Mouse (Mus musculus): Measurements from ENCODE around the gene Rabgap1l. TPM values are rescaled to one million over a fixed set of nuclear protein-coding genes. Genes with fewer than 3 reads are reported as not detected.

The Rabgap1l gene
- polyA plus RNA-seq, 1 experiment from 2014 or later, result 17.4 TPM

DNA sequence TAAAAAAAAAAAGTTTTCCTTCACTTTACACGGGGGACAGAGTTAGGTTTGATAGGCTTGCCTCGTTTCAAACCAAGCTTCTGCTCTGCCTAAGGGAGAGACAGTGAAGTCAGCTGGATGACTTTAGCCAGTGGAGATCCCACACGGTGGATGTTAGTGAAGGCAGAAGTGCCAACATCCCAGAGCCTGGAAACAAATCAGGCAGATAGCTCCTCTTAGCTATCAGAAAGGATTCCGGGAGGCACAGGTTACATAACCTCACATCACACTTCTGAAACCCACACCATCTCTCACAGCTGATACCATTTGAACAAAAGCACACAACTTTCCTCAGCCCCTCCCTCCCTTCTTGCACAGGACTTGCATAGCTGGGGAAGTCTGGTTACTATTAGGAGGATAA lies 542.2 kb downstream of the Rabgap1l start:
- no peak for DNase-seq (ENCODE audit: low spot score)
- Histone ChIP-seq H3K9me3 (ENCODE audit: control insufficient read depth, low read length) (no peaks in the 10 kb centered on the region), H3K27ac (ENCODE audit: low read depth, low read length) (no peak overlapping the region), H3K9ac (ENCODE audit: low read length) (no peak overlapping the region), H3K4me1 (replicated peaks; ENCODE audit: control insufficient read depth, insufficient read depth, low read length) (no peaks in the 10 kb centered on the region), H3K36me3 (ENCODE audit: control insufficient read depth, insufficient read depth, low read length) (no peaks in the 10 kb centered on the region), H3K4me2 (ENCODE audit: low read depth, low read length, severe bottlenecking) (no peak overlapping the region), H3K4me3 (ENCODE audit: low read depth, low read length) (no peak overlapping the region), H3K27me3 (ENCODE audit: control insufficient read depth, insufficient read depth, low read length) (no peaks in the 10 kb centered on the region)
- ATAC-seq (replicated peaks; ENCODE audit: low FRiP score), result no peak
- WGBS, result 76% methylated on average over 4 of the region's 4 CpGs

DNA sequence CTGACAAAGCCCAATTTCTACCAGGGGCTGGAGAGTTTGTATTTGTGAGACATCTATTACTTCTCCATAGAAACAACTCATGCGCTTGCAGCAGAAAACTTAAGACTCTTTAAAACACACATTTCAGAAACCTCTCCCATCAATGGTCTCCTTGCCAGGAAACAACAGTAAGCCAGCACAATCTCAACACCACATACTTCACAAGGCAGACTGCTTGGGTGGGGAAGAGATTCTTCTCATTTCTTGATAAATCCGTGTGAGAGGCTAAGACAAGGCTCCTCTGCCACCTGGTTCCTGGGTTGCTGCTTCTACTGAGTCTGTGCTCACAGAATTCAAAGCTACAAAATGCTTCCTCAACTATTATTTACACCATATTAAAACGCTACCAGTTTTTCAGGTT lies 543.2 kb downstream of the Rabgap1l start:
- WGBS, result 79% methylated on average over 3 of the region's 3 CpGs
- H3K4me1 ChIP-seq (replicated peaks; ENCODE audit: control insufficient read depth, insufficient read depth, low read length), result no peaks in the 10 kb centered on the region

DNA sequence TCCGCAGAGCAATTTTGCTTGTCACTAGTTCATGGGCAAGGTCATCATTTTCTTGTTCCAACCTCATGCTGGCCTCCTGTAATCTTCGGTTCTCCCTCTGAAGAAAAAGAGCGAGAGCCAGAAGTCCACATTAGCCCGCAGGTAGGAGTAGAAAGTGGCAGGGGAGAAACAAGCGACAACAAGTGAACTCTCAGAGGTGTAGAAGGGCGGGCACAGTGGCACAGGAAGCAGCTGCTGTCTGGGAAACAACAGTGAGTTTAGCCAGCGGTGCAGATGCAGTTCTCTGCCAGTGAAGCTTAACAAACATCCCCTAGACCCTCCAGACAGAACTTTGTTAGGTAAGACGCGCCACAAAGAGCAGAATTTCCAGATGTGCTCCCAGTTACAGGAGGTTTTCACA lies 545.5 kb downstream of the Rabgap1l start:
- DNase-seq (ENCODE audit: low spot score), result no peak
- Histone ChIP-seq H3K27ac (ENCODE audit: low read depth, low read length) (no peak overlapping the region), H3K36me3 (ENCODE audit: control insufficient read depth, insufficient read depth, low read length) (no peaks in the 10 kb centered on the region), H3K9me3 (ENCODE audit: control insufficient read depth, low read length) (no peaks in the 10 kb centered on the region), H3K4me3 (ENCODE audit: low read depth, low read length) (no peak overlapping the region), H3K9ac (ENCODE audit: low read length) (no peak overlapping the region), H3K4me1 (replicated peaks; ENCODE audit: control insufficient read depth, insufficient read depth, low read length) (no peaks in the 10 kb centered on the region), H3K4me2 (ENCODE audit: low read depth, low read length, severe bottlenecking) (no peak overlapping the region), H3K27me3 (ENCODE audit: control insufficient read depth, insufficient read depth, low read length) (no peaks in the 10 kb centered on the region)
- 86% methylated on average over 9 of the region's 9 CpGs for WGBS
- ATAC-seq (replicated peaks; ENCODE audit: low FRiP score), result no peak

More for the DNA sequence above, 543.2 kb downstream of the Rabgap1l start:
- H3K36me3 ChIP-seq (ENCODE audit: control insufficient read depth, insufficient read depth, low read length), result no peaks in the 10 kb centered on the region
- no peak overlapping the region for H3K9ac ChIP-seq (ENCODE audit: low read length)
- no peaks in the 10 kb centered on the region for H3K27me3 ChIP-seq (ENCODE audit: control insufficient read depth, insufficient read depth, low read length)
- no peaks in the 10 kb centered on the region for H3K9me3 ChIP-seq (ENCODE audit: control insufficient read depth, low read length)
- no peak overlapping the region for H3K4me2 ChIP-seq (ENCODE audit: low read depth, low read length, severe bottlenecking)
- no peak overlapping the region for H3K4me3 ChIP-seq (ENCODE audit: low read depth, low read length)
- no peak overlapping the region for H3K27ac ChIP-seq (ENCODE audit: low read depth, low read length)
- ATAC-seq (replicated peaks; ENCODE audit: low FRiP score) (no peak), DNase-seq (ENCODE audit: low spot score) (no peak)

DNA sequence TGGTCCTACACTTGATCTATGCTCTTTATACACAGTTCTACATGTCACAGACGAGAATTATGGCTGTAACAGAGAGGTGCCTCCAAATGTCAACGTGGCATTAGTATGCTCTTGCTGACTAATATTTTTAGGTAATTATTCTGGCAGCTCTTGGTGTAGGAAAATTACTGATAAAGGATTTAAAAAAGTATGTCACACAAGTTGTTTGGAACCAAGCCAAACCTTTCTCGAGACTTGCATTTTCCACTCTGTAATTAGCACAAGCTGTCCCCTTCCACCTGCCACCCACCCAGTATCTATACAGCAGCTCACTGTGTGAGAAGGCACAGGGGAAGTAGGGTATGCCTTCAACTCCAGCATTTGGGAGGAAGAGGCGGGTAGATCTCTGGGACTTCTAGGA lies 546.2 kb downstream of the Rabgap1l start:
- no peak for DNase-seq (ENCODE audit: low spot score)
- ATAC-seq (replicated peaks; ENCODE audit: low FRiP score), result no peak

DNA sequence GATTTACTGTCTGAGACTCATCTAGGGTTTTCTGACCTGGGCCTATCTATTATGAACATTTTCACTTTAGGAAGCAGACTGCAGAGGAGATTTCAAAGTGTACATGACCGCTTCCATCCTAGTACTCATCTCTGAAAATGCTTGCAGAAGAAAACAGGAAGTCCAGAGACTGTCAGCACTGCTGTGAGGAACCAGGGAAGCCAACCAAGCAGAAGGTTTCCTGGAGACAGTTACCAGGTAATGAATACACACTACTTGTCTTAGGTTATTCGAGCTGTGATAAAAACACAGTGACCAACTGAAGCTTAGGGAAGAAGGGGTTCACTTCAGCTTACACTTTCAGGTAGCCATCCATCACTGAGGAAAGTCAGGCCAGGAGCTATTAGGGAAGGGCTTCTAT lies 547.1 kb downstream of the Rabgap1l start:
- ATAC-seq (replicated peaks; ENCODE audit: low FRiP score), result no peak
- WGBS, result 87% methylated on average over 2 of the region's 2 CpGs

More for the DNA sequence above, 546.2 kb downstream of the Rabgap1l start:
- H3K27me3 ChIP-seq (ENCODE audit: control insufficient read depth, insufficient read depth, low read length), result no peaks in the 10 kb centered on the region
- WGBS, result 84% methylated on average over 4 of the region's 4 CpGs
- no peak overlapping the region for H3K4me2 ChIP-seq (ENCODE audit: low read depth, low read length, severe bottlenecking)
- no peak overlapping the region for H3K4me3 ChIP-seq (ENCODE audit: low read depth, low read length)
- no peaks in the 10 kb centered on the region for H3K9me3 ChIP-seq (ENCODE audit: control insufficient read depth, low read length)
- no peak overlapping the region for H3K9ac ChIP-seq (ENCODE audit: low read length)
- no peaks in the 10 kb centered on the region for H3K4me1 ChIP-seq (replicated peaks; ENCODE audit: control insufficient read depth, insufficient read depth, low read length)
- H3K36me3 ChIP-seq (ENCODE audit: control insufficient read depth, insufficient read depth, low read length), result no peaks in the 10 kb centered on the region
- no peak overlapping the region for H3K27ac ChIP-seq (ENCODE audit: low read depth, low read length)

DNA sequence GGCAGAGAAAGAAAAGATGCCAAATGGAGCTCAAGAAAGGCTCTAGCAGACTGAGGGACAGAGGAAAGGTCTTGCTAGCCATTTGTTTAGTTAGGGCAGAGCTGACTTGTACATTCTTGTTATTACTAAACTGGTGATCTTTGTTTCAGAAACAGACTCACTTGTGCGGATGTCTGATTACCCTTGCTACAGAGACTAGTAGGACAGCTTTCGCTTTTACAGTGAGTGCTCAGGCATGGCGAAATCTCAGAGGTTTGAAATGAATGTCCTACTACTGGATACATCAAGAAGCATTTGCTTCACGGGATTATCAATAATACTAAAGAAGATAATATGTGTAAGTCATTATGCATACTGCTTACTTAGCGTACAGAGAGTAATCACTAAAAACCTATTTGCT lies 548.3 kb downstream of the Rabgap1l start:
- no peak overlapping the region for H3K4me2 ChIP-seq (ENCODE audit: low read depth, low read length, severe bottlenecking)
- no peaks in the 10 kb centered on the region for H3K36me3 ChIP-seq (ENCODE audit: control insufficient read depth, insufficient read depth, low read length)
- no peak overlapping the region for H3K4me3 ChIP-seq (ENCODE audit: low read depth, low read length)
- WGBS, result 90% methylated on average over 5 of the region's 5 CpGs
- DNase-seq (ENCODE audit: low spot score) (no peak), ATAC-seq (replicated peaks; ENCODE audit: low FRiP score) (no peak)
- H3K27me3 ChIP-seq (ENCODE audit: control insufficient read depth, insufficient read depth, low read length), result no peaks in the 10 kb centered on the region
- H3K4me1 ChIP-seq (replicated peaks; ENCODE audit: control insufficient read depth, insufficient read depth, low read length), result no peaks in the 10 kb centered on the region
- H3K27ac ChIP-seq (ENCODE audit: low read depth, low read length), result no peak overlapping the region
- H3K9ac ChIP-seq (ENCODE audit: low read length), result no peak overlapping the region
- no peaks in the 10 kb centered on the region for H3K9me3 ChIP-seq (ENCODE audit: control insufficient read depth, low read length)

More for the DNA sequence above, 547.1 kb downstream of the Rabgap1l start:
- H3K9ac ChIP-seq (ENCODE audit: low read length), result no peak overlapping the region
- H3K36me3 ChIP-seq (ENCODE audit: control insufficient read depth, insufficient read depth, low read length), result no peaks in the 10 kb centered on the region
- H3K4me2 ChIP-seq (ENCODE audit: low read depth, low read length, severe bottlenecking), result no peak overlapping the region
- H3K27ac ChIP-seq (ENCODE audit: low read depth, low read length), result no peak overlapping the region
- H3K9me3 ChIP-seq (ENCODE audit: control insufficient read depth, low read length), result no peaks in the 10 kb centered on the region
- no peak for DNase-seq (ENCODE audit: low spot score)
- H3K4me3 ChIP-seq (ENCODE audit: low read depth, low read length), result no peak overlapping the region
- H3K4me1 ChIP-seq (replicated peaks; ENCODE audit: control insufficient read depth, insufficient read depth, low read length), result no peaks in the 10 kb centered on the region
- no peaks in the 10 kb centered on the region for H3K27me3 ChIP-seq (ENCODE audit: control insufficient read depth, insufficient read depth, low read length)

DNA sequence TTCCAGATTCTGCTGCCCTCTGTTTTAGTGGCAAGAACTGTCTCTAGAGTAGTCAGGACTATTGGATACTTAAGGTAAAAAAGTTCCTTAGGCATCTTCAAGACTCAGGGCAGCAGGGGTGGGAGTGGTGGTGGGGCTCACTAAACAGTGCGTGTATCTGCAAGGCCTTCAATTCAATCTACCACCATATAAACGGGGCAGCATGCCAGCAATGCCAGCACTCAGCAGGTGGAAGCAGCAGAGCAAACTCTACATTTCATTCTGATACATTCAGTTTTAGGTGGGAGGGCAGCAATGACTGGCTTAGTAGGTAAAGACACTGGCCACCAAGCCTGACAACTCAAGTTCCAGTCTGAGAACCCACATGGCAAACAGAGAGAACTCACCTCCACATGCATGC lies 552.9 kb downstream of the Rabgap1l start:
- 85% methylated on average over 2 of the region's 2 CpGs for WGBS
- Histone ChIP-seq H3K36me3 (ENCODE audit: control insufficient read depth, insufficient read depth, low read length) (no peaks in the 10 kb centered on the region), H3K4me2 (ENCODE audit: low read depth, low read length, severe bottlenecking) (no peak overlapping the region), H3K27ac (ENCODE audit: low read depth, low read length) (no peak overlapping the region), H3K9me3 (ENCODE audit: control insufficient read depth, low read length) (no peaks in the 10 kb centered on the region), H3K4me1 (replicated peaks; ENCODE audit: control insufficient read depth, insufficient read depth, low read length) (no peaks in the 10 kb centered on the region), H3K27me3 (ENCODE audit: control insufficient read depth, insufficient read depth, low read length) (no peaks in the 10 kb centered on the region), H3K9ac (ENCODE audit: low read length) (no peak overlapping the region), H3K4me3 (ENCODE audit: low read depth, low read length) (no peak overlapping the region)
- DNase-seq (ENCODE audit: low spot score) (no peak), ATAC-seq (replicated peaks; ENCODE audit: low FRiP score) (no peak)

DNA sequence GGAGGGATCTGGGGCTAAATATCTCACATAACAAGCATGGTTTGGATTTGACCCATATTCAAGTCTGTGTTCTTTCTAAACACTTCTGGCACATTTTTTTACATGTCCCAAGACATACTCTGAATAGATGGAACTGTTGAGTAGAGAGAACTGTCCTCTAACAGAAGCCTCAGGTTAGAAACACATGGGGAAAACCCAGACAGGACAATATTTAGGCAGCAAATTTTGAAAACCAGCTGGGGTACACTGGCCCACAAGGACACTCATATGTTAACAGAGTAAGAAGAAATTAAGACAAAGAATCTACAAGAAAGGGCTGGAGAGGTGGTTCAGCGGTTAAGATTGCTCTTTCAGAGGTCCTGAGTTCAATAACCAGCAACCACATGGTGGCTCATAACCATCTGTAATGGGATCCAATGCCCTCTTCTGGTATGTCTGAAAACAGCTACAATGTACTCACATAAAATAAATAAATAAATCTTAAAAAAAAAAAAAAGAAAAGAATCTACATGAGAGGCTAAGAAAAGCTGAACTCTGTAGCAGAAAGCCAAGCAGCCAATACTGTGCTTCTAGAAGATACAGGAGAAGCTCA lies 554.1 kb downstream of the Rabgap1l start:
- 87% methylated on average over 1 of the region's 1 CpGs for WGBS
- DNase-seq (ENCODE audit: low spot score) (no peak), ATAC-seq (replicated peaks; ENCODE audit: low FRiP score) (no peak)

DNA sequence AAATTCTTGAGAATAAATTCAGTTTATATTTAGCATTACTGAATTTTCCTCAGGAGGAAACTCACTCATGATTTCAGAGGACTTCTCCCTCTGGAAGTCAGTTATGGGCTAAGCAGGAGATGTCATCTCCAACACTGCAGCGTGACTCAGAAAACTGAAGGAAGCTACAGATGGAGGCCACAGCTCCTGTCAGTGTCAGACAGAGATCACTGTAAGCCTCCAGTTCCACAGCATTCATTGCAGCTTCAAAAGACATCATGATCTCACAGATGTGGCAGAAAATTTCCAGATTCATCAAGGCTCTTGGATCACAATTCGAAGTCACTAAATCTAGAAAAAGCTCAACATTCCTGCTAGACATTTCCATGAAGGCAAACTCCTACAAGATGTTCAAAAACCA lies 555.0 kb downstream of the Rabgap1l start:
- Histone ChIP-seq H3K9ac (ENCODE audit: low read length) (no peak overlapping the region), H3K27me3 (ENCODE audit: control insufficient read depth, insufficient read depth, low read length) (no peaks in the 10 kb centered on the region), H3K4me1 (replicated peaks; ENCODE audit: control insufficient read depth, insufficient read depth, low read length) (no peaks in the 10 kb centered on the region), H3K27ac (ENCODE audit: low read depth, low read length) (no peak overlapping the region), H3K36me3 (ENCODE audit: control insufficient read depth, insufficient read depth, low read length) (no peaks in the 10 kb centered on the region), H3K9me3 (ENCODE audit: control insufficient read depth, low read length) (no peaks in the 10 kb centered on the region), H3K4me3 (ENCODE audit: low read depth, low read length) (no peak overlapping the region), H3K4me2 (ENCODE audit: low read depth, low read length, severe bottlenecking) (no peak overlapping the region)
- no peak for ATAC-seq (replicated peaks; ENCODE audit: low FRiP score)
- WGBS, result 94% methylated on average over 2 of the region's 2 CpGs
- no peak for DNase-seq (ENCODE audit: low spot score)

More for the DNA sequence above, 554.1 kb downstream of the Rabgap1l start:
- Histone ChIP-seq H3K9me3 (ENCODE audit: control insufficient read depth, low read length) (no peaks in the 10 kb centered on the region), H3K27ac (ENCODE audit: low read depth, low read length) (no peak overlapping the region), H3K36me3 (ENCODE audit: control insufficient read depth, insufficient read depth, low read length) (no peaks in the 10 kb centered on the region), H3K4me1 (replicated peaks; ENCODE audit: control insufficient read depth, insufficient read depth, low read length) (no peaks in the 10 kb centered on the region), H3K4me2 (ENCODE audit: low read depth, low read length, severe bottlenecking) (no peak overlapping the region), H3K9ac (ENCODE audit: low read length) (no peak overlapping the region), H3K27me3 (ENCODE audit: control insufficient read depth, insufficient read depth, low read length) (no peaks in the 10 kb centered on the region), H3K4me3 (ENCODE audit: low read depth, low read length) (no peak overlapping the region)

Measured in forebrain, embryonic 11.5 days (tissue).